Mouse (Mus musculus) forebrain, embryonic 11.5 days (tissue): ENCODE measurements around the gene Smu1. TPM values are rescaled to one million over a fixed set of nuclear protein-coding genes. Genes with fewer than 3 reads are reported as not detected.

ENCODE experiments used
- ATAC-seq: fragments of 200-750 bp; cut with Nextera tagmentation; replicated peaks from 2 replicates; pipeline ENCODE4 v1.8.0; 2017; ENCODE audit warnings: moderate TSS enrichment; ENCODE audit not compliant: low FRiP score
- DNase-seq: peaks from one replicate; pipeline ENCODE4 v3.0.0-alpha.2; 2017; ENCODE audit warnings: low spot score
- H3K27ac ChIP-seq: fragments of 300-500 bp; sonication (generic); 2 replicates; pipeline ENCODE4 v1.5.1; 2014; ENCODE audit warnings: low read depth, low read length
- H3K27me3 ChIP-seq: fragments of 300-500 bp; sonication (generic); 2 replicates; pipeline ENCODE4 v1.6.1; 2014; ENCODE audit warnings: mild to moderate bottlenecking, low read length, mixed read lengths; ENCODE audit not compliant: control insufficient read depth, insufficient read depth
- H3K36me3 ChIP-seq: fragments of 300-500 bp; sonication (generic); 2 replicates; pipeline ENCODE4 v1.6.1; 2014; ENCODE audit warnings: mild to moderate bottlenecking, low read length, moderate library complexity, mixed read lengths; ENCODE audit not compliant: control insufficient read depth, insufficient read depth
- H3K4me1 ChIP-seq: fragments of 300-500 bp; sonication (generic); replicated peaks from 2 replicates; pipeline ENCODE4 v1.6.1; 2014; ENCODE audit warnings: low read length, mixed read lengths; ENCODE audit not compliant: control insufficient read depth, insufficient read depth
- H3K4me2 ChIP-seq: fragments of 300-500 bp; sonication (generic); 2 replicates; pipeline ENCODE4 v1.6.1; 2014; ENCODE audit warnings: low read depth, mild to moderate bottlenecking, low read length, moderate library complexity, mixed read lengths; ENCODE audit not compliant: severe bottlenecking
- H3K4me3 ChIP-seq: fragments of 300-500 bp; sonication (generic); 2 replicates; pipeline ENCODE4 v1.5.1; 2014; ENCODE audit warnings: low read depth, low read length
- H3K9ac ChIP-seq: fragments of 300-500 bp; sonication (generic); 2 replicates; pipeline ENCODE4 v1.6.1; 2014; ENCODE audit warnings: low read length
- H3K9me3 ChIP-seq: fragments of 300-500 bp; sonication (generic); 2 replicates; pipeline ENCODE4 v1.6.1; 2016; ENCODE audit warnings: low read length, mixed read lengths; ENCODE audit not compliant: control insufficient read depth
- WGBS: fragments of 180-500 bp; shearing (Covaris S2); extraction: QIAGEN DNeasy Blood & Tissue Kit; methylation state at CpG from one replicate; pipeline ENCODE4 v1.1.7; 2014; 5-methylcytosine and 5-hydroxymethylcytosine counted together
- microRNA counts: library from miRNA; unstranded; fragments of <30 nt; microRNA quantifications from one replicate; lab custom pipeline; 2015
- microRNA-seq: library from miRNA; unstranded; fragments of <30 nt; microRNA quantifications from one replicate; pipeline ENCODE4, GENCODE M21; 2016; ENCODE audit not compliant: insufficient number of aligned reads
- polyA plus RNA-seq: library from polyadenylated mRNA; unstranded; fragments of >200 nt; fragmentation: Nextera tagmentation; extraction: Ambion mirVana; gene quantifications from 2 replicates; pipeline ENCODE4 v1.2.1, GENCODE M21; 2014

Smu1 gene
- polyA plus RNA-seq, 1 experiment from 2014 or later, result 185 TPM

DNA sequence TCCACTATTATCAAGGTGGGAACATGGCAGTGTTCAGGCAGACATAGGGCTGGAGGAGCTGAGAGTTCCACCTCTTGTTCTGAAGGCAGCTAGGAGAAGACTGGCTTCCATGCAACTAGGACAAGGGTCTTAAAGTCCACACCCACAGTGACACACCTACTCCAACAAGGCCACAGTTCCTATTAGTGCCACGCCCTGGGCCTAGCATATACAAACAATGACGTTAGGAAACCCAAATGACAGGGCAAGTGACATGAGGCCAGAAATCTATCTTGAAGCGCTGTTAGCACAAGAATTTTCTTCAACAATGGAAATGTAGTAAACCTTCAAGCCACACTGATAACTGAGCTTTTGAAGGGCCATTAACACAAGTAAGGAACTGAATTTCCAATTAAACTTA lies 55.9 kb downstream of the Smu1 start:
- Histone ChIP-seq H3K36me3 (no peaks in the 10 kb centered on the region), H3K9ac (no peak overlapping the region; the same call in 1 of the 2 replicates), H3K4me1 (peaks cover 3% of the 10 kb centered on the region), H3K4me3 (peak overlapping the region; percentile 43), H3K4me2 (peak overlapping the region; percentile 76), H3K9me3 (no peaks in the 10 kb centered on the region), H3K27me3 (no peaks in the 10 kb centered on the region), H3K27ac (no peak overlapping the region)
- no peak for DNase-seq
- 91% methylated on average over 3 of the region's 3 CpGs for WGBS
- ATAC-seq, result no peak

DNA sequence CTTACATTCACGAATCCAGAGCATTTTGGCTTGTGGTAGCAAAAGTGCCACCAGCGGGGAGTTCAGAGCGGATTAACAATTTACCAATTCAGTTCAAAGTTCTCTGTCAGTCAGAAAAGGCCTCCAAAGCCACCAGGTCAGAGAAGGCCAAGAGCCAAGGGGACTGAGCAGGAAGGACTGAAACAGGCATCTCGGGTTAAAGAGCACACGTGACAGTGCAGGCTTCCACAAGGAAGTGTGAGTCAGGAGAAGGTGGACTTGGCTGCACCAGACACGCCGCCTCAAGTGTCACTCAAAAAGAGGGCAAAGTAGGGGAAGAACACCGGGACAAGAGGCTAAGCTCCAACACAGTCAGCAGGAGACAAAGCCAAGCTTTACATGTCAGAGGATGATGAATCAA lies 57.5 kb downstream of the Smu1 start:
- Histone ChIP-seq H3K4me2 (no peak overlapping the region), H3K36me3 (peaks cover under 1% of the 10 kb centered on the region; the same call in 1 of the 2 replicates), H3K27me3 (no peaks in the 10 kb centered on the region), H3K4me3 (no peak overlapping the region), H3K4me1 (peaks cover 3% of the 10 kb centered on the region), H3K27ac (no peak overlapping the region), H3K9ac (no peak overlapping the region), H3K9me3 (no peaks in the 10 kb centered on the region)
- ATAC-seq (no peak), DNase-seq (no peak)
- 86% methylated on average over 8 of the region's 8 CpGs for whole genome bisulfite sequencing

DNA sequence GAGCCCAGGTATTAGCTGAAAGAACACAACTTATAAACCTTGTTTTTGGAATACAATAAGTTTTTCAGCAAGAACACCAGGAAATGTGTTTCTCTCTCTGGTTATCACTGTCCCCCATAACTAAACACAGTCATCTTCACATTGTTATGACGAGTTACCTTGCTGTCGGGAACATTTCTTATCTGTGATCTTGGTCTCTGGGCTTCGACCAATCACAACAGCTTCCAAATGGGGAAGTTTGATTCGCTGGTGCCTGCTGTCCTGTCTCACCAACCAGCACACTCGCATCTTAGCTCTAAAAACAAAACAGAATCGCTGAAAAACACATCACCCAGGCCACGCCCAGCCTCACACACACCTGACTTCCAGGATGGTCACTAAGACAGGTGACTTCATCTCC lies 60.7 kb downstream of the Smu1 start:
- Histone ChIP-seq H3K4me1 (peaks cover under 1% of the 10 kb centered on the region), H3K9ac (no peak overlapping the region), H3K27me3 (no peaks in the 10 kb centered on the region), H3K27ac (no peak overlapping the region), H3K4me2 (no peak overlapping the region), H3K4me3 (no peak overlapping the region), H3K9me3 (no peaks in the 10 kb centered on the region), H3K36me3 (peaks cover 6% of the 10 kb centered on the region; the same call in 1 of the 2 replicates)
- WGBS, result 87% methylated on average over 7 of the region's 7 CpGs
- ATAC-seq (no peak), DNase-seq (no peak)

DNA sequence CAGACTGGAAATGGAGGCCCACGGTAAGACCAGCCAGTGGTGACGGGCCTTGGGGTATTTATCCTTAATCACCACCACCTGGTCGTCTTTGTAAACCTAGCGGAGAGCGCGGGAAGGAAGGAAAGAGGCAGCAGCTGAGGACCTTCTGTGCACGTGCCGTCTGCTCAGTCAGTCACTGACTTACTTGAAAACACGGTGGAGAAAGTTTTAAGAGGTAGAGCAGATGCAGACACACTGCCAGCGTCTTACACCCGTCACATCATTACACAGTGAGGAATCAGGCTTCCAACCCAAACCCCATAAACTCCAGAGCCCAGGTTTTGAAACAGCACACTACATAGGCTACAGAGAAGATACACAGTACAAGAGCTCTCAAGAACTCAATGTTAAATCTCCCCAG lies 66.6 kb downstream of the Smu1 start:
- 85% methylated on average over 11 of the region's 11 CpGs for WGBS
- Histone ChIP-seq H3K4me2 (no peak overlapping the region), H3K27me3 (no peaks in the 10 kb centered on the region), H3K4me1 (no peaks in the 10 kb centered on the region), H3K27ac (no peak overlapping the region), H3K4me3 (no peak overlapping the region), H3K36me3 (peaks cover 9% of the 10 kb centered on the region; the same call in 1 of the 2 replicates), H3K9me3 (no peaks in the 10 kb centered on the region), H3K9ac (no peak overlapping the region)
- no peak for DNase-seq
- ATAC-seq, result no peak

MicroRNAs within 50 kb of the gene (microRNA counts, 519-probe panel; counts per million panel counts)
- 31.2 counts per million for microRNA mmu-miR-207 (lab: Ali Mortazavi, UCI)

Small RNAs within 50 kb of the gene (microRNA-seq; reads per million reads assigned to microRNA genes)
- gene Mir207, result not detected

Other genes with a start within 250 kb of the Smu1 start
- gene Aptx, start 54.7 kb downstream of the Smu1 start, polyA plus RNA-seq, result 35.1 and 36.6 TPM in 2 replicates
- gene Dnaja1, start 35.8 kb downstream of the Smu1 start, polyA plus RNA-seq, result 640 and 645 TPM in 2 replicates
- 19.3 and 20.3 TPM in 2 replicates for gene B4galt1, start 96.1 kb upstream of the Smu1 start, polyA plus RNA-seq
- not detected in 2 replicates for gene Spink4, start 162.1 kb upstream of the Smu1 start, polyA plus RNA-seq
- gene Bag1, start 190.4 kb upstream of the Smu1 start, polyA plus RNA-seq, result 217 and 227 TPM in 2 replicates
- gene Chmp5, start 190.5 kb upstream of the Smu1 start, polyA plus RNA-seq, result 120 and 134 TPM in 2 replicates
- gene Nfx1, start 213.0 kb upstream of the Smu1 start, polyA plus RNA-seq, result 108 and 115 TPM in 2 replicates